Mouse (Mus musculus) embryo, embryonic 10.5 days (tissue): Measurements from ENCODE around the gene Tle3.
A peak's percentile ranks its signal among the peaks of the same experiment; 100 is the strongest.

Source experiments
- DNase-seq: peaks from one replicate; pipeline ENCODE4 v3.0.0-alpha.2; 2015; ENCODE audit warnings: low spot score

The Tle3 gene

GRCm38 (mm10) chr9:61396474-61396873 is 24.3 kb downstream of the Tle3 start:
- DNase-seq = peak; percentile 71

GRCm38 (mm10) chr9:61397130-61397529 is 25.0 kb downstream of the Tle3 start:
- no peak for DNase-seq

DNA sequence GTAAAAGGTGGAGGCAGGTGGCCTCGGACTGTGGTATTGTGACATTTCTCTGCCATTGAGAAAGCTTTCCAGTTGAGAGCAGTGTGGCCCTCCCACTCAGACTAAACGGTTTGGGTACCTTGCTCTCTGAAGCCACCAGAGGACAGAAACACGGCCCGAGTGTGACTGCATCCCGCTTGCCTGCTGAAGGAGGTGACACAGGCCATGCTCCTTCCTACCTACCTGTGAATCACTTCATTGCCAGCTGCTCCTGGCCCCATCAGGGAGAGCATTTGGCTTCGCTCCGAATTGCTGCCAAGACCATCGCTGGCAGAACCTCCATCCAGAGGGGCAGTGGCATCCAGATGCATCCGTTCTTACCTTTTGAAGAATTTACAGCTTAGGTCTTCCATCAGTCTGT is 26.0 kb downstream of the Tle3 start:
- DNase-seq = no peak

DNA sequence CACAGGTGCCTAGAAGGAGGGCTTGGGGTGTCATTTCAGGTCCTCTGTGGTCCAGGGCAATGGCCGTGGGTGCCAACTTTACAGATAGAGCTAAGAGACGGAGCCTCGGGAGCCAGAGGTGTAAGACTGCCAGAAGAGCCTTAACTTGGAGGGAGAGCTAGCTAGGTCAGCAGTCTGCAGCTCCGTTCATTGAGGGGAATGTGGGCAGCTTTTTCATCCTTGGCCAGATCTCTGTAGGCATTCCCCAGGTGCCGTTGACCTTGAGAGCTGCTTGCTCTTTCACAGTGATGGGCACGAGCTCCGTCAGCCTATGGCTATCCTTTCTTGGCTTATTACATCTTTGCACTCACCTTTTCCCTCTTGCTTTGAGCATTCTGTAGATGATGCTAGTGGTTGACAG is 28.0 kb downstream of the Tle3 start:
- DNase-seq = no peak

GRCm38 (mm10) chr9:61401664-61402063 is 29.5 kb downstream of the Tle3 start:
- DNase-seq = no peak

GRCm38 (mm10) chr9:61402268-61402667 is 30.1 kb downstream of the Tle3 start:
- DNase-seq = no peak

DNA sequence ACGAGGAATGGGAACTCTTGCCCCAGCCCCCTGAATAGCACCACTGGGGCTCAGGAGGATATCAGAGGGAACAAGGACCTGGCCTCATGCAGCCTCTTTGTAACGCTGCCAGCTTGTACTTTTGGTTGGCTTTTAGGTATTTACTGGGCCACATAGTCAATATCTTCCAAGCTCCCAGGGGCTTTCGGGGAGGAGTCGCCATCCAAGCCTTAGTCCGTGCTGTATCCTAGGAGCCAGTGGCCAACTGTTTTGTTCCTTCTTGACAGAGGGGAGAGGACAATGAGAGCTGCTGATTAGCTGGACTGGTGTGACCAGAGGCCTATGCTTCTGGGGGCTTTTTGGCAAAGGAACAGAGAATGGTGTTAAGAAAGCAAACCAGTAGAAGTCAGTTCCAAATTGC is 30.6 kb downstream of the Tle3 start:
- DNase-seq = no peak

- peak; percentile 52 for DNase-seq
These were observed 31.9 kb downstream of the Tle3 start for GRCm38 (mm10) chr9:61403866-61404614.

DNA sequence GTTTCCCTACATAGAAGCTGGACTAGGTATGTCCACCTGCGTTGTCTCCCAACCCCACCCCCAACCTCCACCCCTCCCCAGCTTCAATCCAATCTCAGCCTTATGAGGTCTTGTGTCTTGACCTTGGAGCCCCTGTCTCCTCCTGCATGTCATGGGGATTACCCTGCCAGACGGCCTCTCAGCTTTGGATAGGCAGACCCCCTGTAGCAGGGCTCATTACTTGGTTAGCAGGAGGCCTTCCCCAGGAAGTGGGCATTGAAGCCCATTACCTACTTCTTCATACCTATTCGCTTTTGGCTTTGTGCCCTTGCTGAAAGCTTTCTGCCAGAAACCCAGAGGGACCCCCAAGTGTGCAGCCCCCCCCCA is 32.4 kb downstream of the Tle3 start:
- no peak for DNase-seq

GRCm38 (mm10) chr9:61404998-61405621 is 32.9 kb downstream of the Tle3 start:
- peak; percentile 79 for DNase-seq

DNA sequence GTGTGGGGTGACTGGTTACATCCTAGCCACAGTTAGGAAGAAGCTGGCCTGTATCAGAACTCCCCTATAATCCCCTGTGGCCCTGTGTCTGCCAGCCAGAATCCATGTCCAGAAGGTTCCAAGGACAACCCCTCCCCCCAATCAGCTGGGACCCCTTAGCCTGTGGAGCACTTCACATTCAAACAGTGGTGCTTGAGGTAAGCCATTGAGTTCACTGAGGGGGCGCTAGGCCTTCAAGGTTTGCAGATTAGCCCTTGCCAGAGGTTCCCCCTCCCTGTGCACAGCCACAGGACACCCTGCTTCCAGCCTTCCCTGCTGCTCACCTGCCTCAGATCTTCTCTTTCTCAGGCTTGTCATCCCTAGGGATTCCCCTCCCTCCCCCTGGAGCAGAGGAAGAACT is 34.2 kb downstream of the Tle3 start:
- DNase-seq = no peak

DNA sequence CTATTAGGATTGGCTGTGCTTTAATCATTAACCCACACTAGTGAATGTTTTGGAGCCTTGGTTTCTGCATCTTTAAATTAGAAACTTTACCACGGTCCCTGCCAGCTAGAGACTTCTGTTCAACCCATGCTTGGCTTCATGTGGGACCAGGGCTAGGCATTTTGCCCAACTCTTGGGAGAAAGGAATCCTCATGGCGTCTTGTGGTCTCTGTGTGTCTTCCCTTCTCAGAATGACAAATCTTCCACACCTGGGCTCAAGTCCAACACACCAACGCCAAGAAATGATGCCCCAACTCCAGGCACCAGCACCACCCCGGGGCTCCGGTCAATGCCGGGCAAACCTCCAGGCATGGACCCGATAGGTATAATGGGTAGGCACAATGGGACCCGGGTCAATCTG is 36.9 kb downstream of the Tle3 start:
- DNase-seq = no peak

GRCm38 (mm10) chr9:61413665-61414456 is 41.7 kb downstream of the Tle3 start:
- no peak for DNase-seq

GRCm38 (mm10) chr9:61416571-61416970 is 44.4 kb downstream of the Tle3 start:
- no peak for DNase-seq

DNA sequence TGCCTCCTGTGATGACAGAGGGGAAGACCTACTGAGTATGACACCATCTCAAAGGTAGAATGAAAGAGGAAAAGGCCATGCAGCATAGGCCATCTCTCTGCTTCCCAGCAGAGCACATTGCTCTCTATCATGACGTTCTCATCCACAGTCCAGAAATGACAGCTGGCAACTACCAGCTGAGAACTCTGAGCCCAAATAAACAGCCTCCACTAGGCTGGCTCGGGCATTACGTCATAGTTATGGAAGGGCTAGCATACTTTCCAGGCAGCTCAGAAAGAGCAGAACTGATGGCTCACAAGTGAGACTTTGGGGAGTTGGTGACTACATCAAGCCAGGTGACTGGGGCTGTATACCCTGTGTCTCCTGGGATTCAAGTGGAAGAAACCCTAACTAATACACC is 49.5 kb downstream of the Tle3 start:
- DNase-seq = no peak

- DNase-seq = no peak
These were observed 52.1 kb downstream of the Tle3 start for GRCm38 (mm10) chr9:61424245-61424644.

DNA sequence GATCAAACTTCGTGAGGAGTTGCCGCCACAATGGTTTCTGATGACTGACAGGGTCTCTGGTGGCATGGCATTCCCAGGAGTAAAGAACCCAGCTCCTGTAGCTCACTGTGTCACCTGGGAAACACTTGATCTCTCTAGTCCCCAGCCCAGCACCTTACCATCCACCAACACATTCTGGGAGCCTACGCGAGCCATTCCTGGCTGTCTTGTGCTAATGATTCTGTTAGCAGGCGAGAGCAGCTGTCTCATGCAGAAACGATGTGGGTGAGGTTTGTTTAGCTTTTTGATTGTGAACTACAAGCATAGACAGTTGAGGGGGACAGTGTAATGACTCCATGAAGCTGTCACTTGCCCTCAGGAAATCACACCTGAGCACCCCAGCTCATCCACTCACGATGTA is 54.3 kb downstream of the Tle3 start:
- DNase-seq = no peak

DNA sequence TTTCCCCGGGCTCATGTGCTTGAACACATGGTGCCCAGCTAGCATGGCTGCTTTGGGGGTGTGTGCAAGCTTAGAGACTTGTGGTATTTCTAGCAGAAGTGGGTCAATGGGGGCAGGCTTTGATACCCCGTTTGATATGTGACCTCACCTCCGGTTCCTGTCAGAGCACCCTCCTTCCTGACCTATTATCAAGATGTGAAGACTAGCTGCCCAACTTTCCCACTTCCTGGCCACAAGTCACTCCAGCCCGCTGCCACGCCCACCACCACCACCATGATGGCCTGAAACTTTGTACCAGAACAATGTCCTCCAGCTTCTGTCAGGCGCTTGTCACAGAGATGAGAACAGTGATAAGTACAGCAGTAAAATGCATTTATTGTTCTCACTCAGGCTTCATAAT is 54.9 kb downstream of the Tle3 start:
- no peak for DNase-seq

GRCm38 (mm10) chr9:61427901-61428300 is 55.7 kb downstream of the Tle3 start:
- no peak for DNase-seq

GRCm38 (mm10) chr9:61431830-61432229 is 59.7 kb downstream of the Tle3 start:
- DNase-seq = no peak

GRCm38 (mm10) chr9:61433206-61433605 is 61.0 kb downstream of the Tle3 start:
- no peak for DNase-seq

DNA sequence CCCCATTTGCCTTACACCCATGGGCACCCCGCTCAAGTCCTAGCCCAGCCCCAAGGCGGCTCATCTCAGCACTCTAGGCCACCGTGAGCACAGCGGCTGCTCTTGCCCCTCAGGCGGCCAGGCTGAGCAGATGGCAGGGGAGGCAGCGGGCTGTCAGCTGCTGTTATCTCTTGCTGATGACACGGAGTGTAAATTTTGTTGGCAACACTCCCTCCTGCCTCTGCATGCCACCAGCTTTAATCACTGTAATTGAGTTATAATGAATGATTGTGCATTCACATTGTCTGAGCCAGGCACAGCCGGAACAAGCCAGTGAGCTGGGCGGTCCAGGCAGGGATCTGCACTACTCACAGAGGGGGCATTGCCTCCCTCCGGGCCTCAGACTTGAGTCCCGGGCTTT is 61.9 kb downstream of the Tle3 start:
- DNase-seq = peak; percentile 47
